Mouse (Mus musculus) MEL (cell line): ENCODE data around the gene Pcdh17. TPM values are rescaled to one million over a fixed set of nuclear protein-coding genes. Genes with fewer than 3 reads are reported as not detected.

Experiments
- DNase-seq: peaks from one replicate; pipeline ENCODE4 v3.0.0; 2011; ENCODE audit warnings: low read depth, low spot score
- H3K27ac ChIP-seq: 2 replicates; pipeline ENCODE4 v1.5.1; 2012; ENCODE audit warnings: low read depth, mild to moderate bottlenecking, control low read depth, low read length, moderate library complexity; ENCODE audit not compliant: control insufficient read depth
- H3K27me3 ChIP-seq, 2 experiments: fragments of 150-350 bp in 1 of 2; sonication (generic) in 1 of 2; 2 replicates each; pipeline ENCODE4 v1.6.1; 2012; ENCODE audit warnings: low read length in 2 of 2, mild to moderate bottlenecking in 2 of 2, improper control_type of control experiment in 1 of 2, moderate library complexity in 1 of 2; ENCODE audit not compliant: insufficient read depth in 2 of 2, control insufficient read depth in 1 of 2
- H3K36me3 ChIP-seq, 2 experiments: 2 replicates each; pipeline ENCODE4 v1.6.1; 2012 to 2014; ENCODE audit warnings: low read length in 2 of 2, improper control_type of control experiment in 1 of 2, inconsistent platforms in 1 of 2, mild to moderate bottlenecking in 1 of 2; ENCODE audit not compliant: insufficient read depth in 2 of 2, control insufficient read depth in 1 of 2
- H3K4me1 ChIP-seq, 2 experiments: fragments of 150-350 bp in 1 of 2; sonication (generic) in 1 of 2; 2 replicates each; pipeline ENCODE4 v1.6.1; 2012; ENCODE audit warnings: low read length in 2 of 2, improper control_type of control experiment in 1 of 2, mild to moderate bottlenecking in 1 of 2; ENCODE audit not compliant: insufficient read depth in 2 of 2, control insufficient read depth in 1 of 2
- H3K4me3 ChIP-seq, 2 experiments: fragments of 150-350 bp in 1 of 2; sonication (generic) in 1 of 2; 2 replicates each; pipeline ENCODE4 v1.5.1; 2012; ENCODE audit warnings: low read depth in 2 of 2, low read length in 2 of 2, mild to moderate bottlenecking in 2 of 2, moderate library complexity in 2 of 2, control low read depth in 1 of 2, improper control_type of control experiment in 1 of 2; ENCODE audit not compliant: control insufficient read depth in 1 of 2, insufficient read depth in 1 of 2
- H3K79me2 ChIP-seq: 2 replicates; pipeline ENCODE4 v1.6.1; 2012; ENCODE audit warnings: mild to moderate bottlenecking, low read length, moderate library complexity; ENCODE audit not compliant: control insufficient read depth, poor library complexity, insufficient read depth
- H3K9ac ChIP-seq: 2 replicates; pipeline ENCODE4 v1.6.1; 2012; ENCODE audit warnings: low read depth, mild to moderate bottlenecking, control low read depth, low read length, moderate library complexity; ENCODE audit not compliant: control insufficient read depth, poor library complexity, severe bottlenecking
- H3K9me3 ChIP-seq: fragments of 150-350 bp; sonication (generic); replicated peaks from 2 replicates; pipeline ENCODE4 v1.6.1; 2012; ENCODE audit warnings: mild to moderate bottlenecking, low read length, improper control_type of control experiment, moderate library complexity; ENCODE audit not compliant: insufficient read depth
- BHLHE40 ChIP-seq: IDR thresholded peaks from 2 replicates; pipeline ENCODE4 v1.6.1; 2012; ENCODE audit warnings: low read depth, mild to moderate bottlenecking, inconsistent platforms, low read length, improper control_type of control experiment, borderline replicate concordance
- CHD1 ChIP-seq: IDR thresholded peaks from 2 replicates; pipeline ENCODE4 v1.6.1; 2012; ENCODE audit warnings: low read depth, mild to moderate bottlenecking, inconsistent platforms, low read length, improper control_type of control experiment
- CHD2 ChIP-seq: IDR thresholded peaks from 2 replicates; pipeline ENCODE4 v1.6.1; 2011; ENCODE audit warnings: low read length, improper control_type of control experiment
- CTCF ChIP-seq, 3 experiments: IDR thresholded peaks in 2 of 3; conservative IDR thresholded peaks in 1 of 3; 2 replicates each; pipeline ENCODE4 v1.5.1; 2011 to 2012; ENCODE audit warnings: low read length in 3 of 3, low read depth in 2 of 3, mild to moderate bottlenecking in 2 of 3, improper control_type of control experiment in 1 of 3, inconsistent platforms in 1 of 3, mixed read lengths in 1 of 3, moderate library complexity in 1 of 3; ENCODE audit not compliant: control insufficient read depth in 1 of 3, insufficient read depth in 1 of 3, poor library complexity in 1 of 3, severe bottlenecking in 1 of 3
- ELF1 ChIP-seq: IDR thresholded peaks from 2 replicates; pipeline ENCODE4 v1.6.1; 2014; ENCODE audit warnings: low read depth, mild to moderate bottlenecking, inconsistent platforms, low read length, improper control_type of control experiment, moderate library complexity
- ETS1 ChIP-seq: IDR thresholded peaks from 2 replicates; pipeline ENCODE4 v1.6.1; 2012; ENCODE audit warnings: low read depth, mild to moderate bottlenecking, inconsistent platforms, low read length, improper control_type of control experiment, moderate library complexity
- GABPA ChIP-seq: IDR thresholded peaks from 2 replicates; pipeline ENCODE4 v1.6.1; 2012; ENCODE audit warnings: low read depth, mild to moderate bottlenecking, inconsistent platforms, low read length, improper control_type of control experiment, moderate library complexity
- HCFC1 ChIP-seq: IDR thresholded peaks from 2 replicates; pipeline ENCODE4 v1.6.1; 2012; ENCODE audit warnings: low read depth, mild to moderate bottlenecking, inconsistent platforms, low read length, improper control_type of control experiment, moderate library complexity
- KAT2A ChIP-seq: conservative IDR thresholded peaks from 2 replicates; pipeline ENCODE4 v1.6.1; 2012; ENCODE audit warnings: low read depth, low read length, improper control_type of control experiment, inconsistent platforms
- MAX ChIP-seq: IDR thresholded peaks from 2 replicates; pipeline ENCODE4 v1.6.1; 2011; ENCODE audit warnings: low read length, improper control_type of control experiment
- MAZ ChIP-seq: IDR thresholded peaks from 2 replicates; pipeline ENCODE4 v1.6.1; 2012; ENCODE audit warnings: low read depth, mild to moderate bottlenecking, inconsistent platforms, low read length, improper control_type of control experiment
- MYB ChIP-seq: IDR thresholded peaks from 2 replicates; pipeline ENCODE4 v1.6.1; 2011; ENCODE audit warnings: mild to moderate bottlenecking, low read depth, low read length, improper control_type of control experiment
- MYC ChIP-seq: IDR thresholded peaks from 2 replicates; pipeline ENCODE4 v1.6.1; 2011; ENCODE audit warnings: low read depth, mild to moderate bottlenecking, low read length, improper control_type of control experiment, moderate library complexity
- POLR2AphosphoS2 ChIP-seq: IDR thresholded peaks from 2 replicates; pipeline ENCODE4 v1.6.1; 2011; ENCODE audit warnings: low read length, improper control_type of control experiment
- POLR2AphosphoS5 ChIP-seq: IDR thresholded peaks from 2 replicates; pipeline ENCODE4 v1.6.1; 2012; ENCODE audit warnings: low read depth, borderline replicate concordance, mild to moderate bottlenecking, inconsistent platforms, low read length, moderate library complexity, mixed read lengths
- RAD21 ChIP-seq: IDR thresholded peaks from 2 replicates; pipeline ENCODE4 v1.6.1; 2011; ENCODE audit warnings: mild to moderate bottlenecking, low read depth, low read length, improper control_type of control experiment
- RCOR1 ChIP-seq: IDR thresholded peaks from 2 replicates; pipeline ENCODE4 v1.6.1; 2012; ENCODE audit warnings: low read depth, mild to moderate bottlenecking, inconsistent platforms, low read length, improper control_type of control experiment
- SIN3A ChIP-seq: IDR thresholded peaks from 2 replicates; pipeline ENCODE4 v1.6.1; 2012; ENCODE audit warnings: low read length, improper control_type of control experiment, inconsistent platforms
- SMC3 ChIP-seq: IDR thresholded peaks from 2 replicates; pipeline ENCODE4 v1.6.1; 2011; ENCODE audit warnings: low read depth, low read length, improper control_type of control experiment
- TAL1 ChIP-seq: IDR thresholded peaks from 2 replicates; pipeline ENCODE4 v1.6.1; 2012; ENCODE audit warnings: mild to moderate bottlenecking, inconsistent platforms, low read length, moderate library complexity, mixed read lengths
- TBP ChIP-seq: IDR thresholded peaks from 2 replicates; pipeline ENCODE4 v1.8.0; 2011; ENCODE audit warnings: low read depth, low read length, improper control_type of control experiment
- UBTF ChIP-seq: IDR thresholded peaks from 2 replicates; pipeline ENCODE4 v1.6.1; 2012; ENCODE audit warnings: low read depth, mild to moderate bottlenecking, inconsistent platforms, low read length, improper control_type of control experiment, moderate library complexity, borderline replicate concordance; ENCODE audit not compliant: insufficient read depth
- ZKSCAN1 ChIP-seq: IDR thresholded peaks from 2 replicates; pipeline ENCODE4 v1.6.1; 2012; ENCODE audit warnings: low read depth, mild to moderate bottlenecking, inconsistent platforms, low read length, improper control_type of control experiment, moderate library complexity
- ZMIZ1 ChIP-seq: IDR thresholded peaks from 2 replicates; pipeline ENCODE4 v1.6.1; 2012; ENCODE audit warnings: low read depth, mild to moderate bottlenecking, inconsistent platforms, low read length, improper control_type of control experiment, moderate library complexity
- ZNF384 ChIP-seq: IDR thresholded peaks from 2 replicates; pipeline ENCODE4 v1.6.1; 2012; ENCODE audit warnings: low read depth, mild to moderate bottlenecking, inconsistent platforms, low read length, improper control_type of control experiment
- polyA plus RNA-seq, 2 experiments: library from polyadenylated mRNA; stranded (reverse) in 1 of 2; unstranded in 1 of 2; fragments of >175 nt in 1 of 2; fragments of >200 nt in 1 of 2; gene quantifications; 2 replicates each; pipeline versions ENCODE4 v1.2.1 to v1.2.4; 2012; ENCODE audit warnings: low replicate concordance in 2 of 2, low read depth in 1 of 2; ENCODE audit not compliant: insufficient read length in 2 of 2, insufficient read depth in 1 of 2, missing spikeins in 1 of 2
- total RNA-seq: library from RNA; depleted of rRNA; stranded (reverse); fragments of 300-350 nt; gene quantifications from 2 replicates; pipeline ENCODE4 v1.2.3, GENCODE M21; 2012; rRNA removed

The Pcdh17 gene
- total RNA-seq (under 0.01 TPM in 1 of 2 replicates, not detected in the other), polyA plus RNA-seq (not detected)

- no peaks in the 10 kb centered on the region for H3K36me3 ChIP-seq
- H3K4me1 ChIP-seq: no peaks in the 10 kb centered on the region
- H3K79me2 ChIP-seq: no peaks in the 10 kb centered on the region
- no peak within 1 kb of the TSS for H3K4me3 ChIP-seq
- DNase-seq: no peak
- H3K9me3 ChIP-seq: no peaks in the 10 kb centered on the region
- no peak within 1 kb of the TSS for H3K27ac ChIP-seq
- no peaks in the 10 kb centered on the region for H3K27me3 ChIP-seq
- TF ChIP-seq CHD1 (no peak), ETS1 (no peak), RAD21 (no peak), MYB (no peak), ELF1 (no peak), TAL1 (no peak), UBTF (no peak), POLR2AphosphoS5 (no peak), KAT2A (no peak), ZMIZ1 (no peak), SIN3A (no peak), SMC3 (no peak), MYC (no peak), MAX (no peak), CHD2 (no peak), CTCF (IDR thresholded peaks at IDR 0.05 in 2 of 3, conservative IDR thresholded peaks at IDR 0.05 in 1 of 3; ENCODE audit: control insufficient read depth in 1 of 3, insufficient read depth in 1 of 3, low read depth in 2 of 3, low read length in 3 of 3, poor library complexity in 1 of 3, severe bottlenecking in 1 of 3) (no peak), ZNF384 (no peak), RCOR1 (no peak), TBP (no peak)
- H3K9ac ChIP-seq: no peak within 1 kb of the TSS
Measured at GRCm38 (mm10) chr14:84443288-84443686, at the start of gene Pcdh17. Gene Pcdh17, plus strand, starts transcription at chr14:84443563.

GRCm38 (mm10) chr14:84397137-84397536 is 46.2 kb upstream of the Pcdh17 start:
- no peaks in the 10 kb centered on the region for H3K4me1 ChIP-seq
- no peaks in the 10 kb centered on the region for H3K9me3 ChIP-seq
- no peak overlapping the region for H3K9ac ChIP-seq
- TF ChIP-seq BHLHE40 (no peak), SIN3A (no peak), MYC (no peak), ELF1 (no peak), GABPA (no peak), POLR2AphosphoS2 (no peak), RCOR1 (no peak), MAX (no peak), ZKSCAN1 (no peak), MAZ (no peak), CHD1 (no peak), HCFC1 (no peak), TBP (no peak), ZMIZ1 (no peak), CTCF (IDR thresholded peaks at IDR 0.05 in 2 of 3, conservative IDR thresholded peaks at IDR 0.05 in 1 of 3; ENCODE audit: control insufficient read depth in 1 of 3, insufficient read depth in 1 of 3, low read depth in 2 of 3, low read length in 3 of 3, poor library complexity in 1 of 3, severe bottlenecking in 1 of 3) (no peak)
- H3K27me3 ChIP-seq: no peaks in the 10 kb centered on the region
- no peaks in the 10 kb centered on the region for H3K36me3 ChIP-seq
- no peak for DNase-seq
- no peak overlapping the region for H3K4me3 ChIP-seq
- no peaks in the 10 kb centered on the region for H3K79me2 ChIP-seq
- no peak overlapping the region for H3K27ac ChIP-seq
